9 mouse cellular contexts compared by ENCODE assay signal in genomic region chr9:45221567-45221966, GRCm38 (mm10). TPM values are rescaled to one million over a fixed set of nuclear protein-coding genes. Genes with fewer than 3 reads are reported as not detected.
DNase-seq lines count a peak whose midpoint lies in the region; ATAC-seq and TF ChIP-seq lines count a peak whose summit lies in the region.
"Had no signal": no experiment of that assay in that cellular context is flagged by ENCODE, and none has a peak within 500 bp of the region (broad histone marks: within the 10 kb centered on the region; RNA-seq: fewer than 3 reads in every experiment).

No protein-coding gene starts in this region.

- TF ChIP-seq EP300 in liver, embryonic 14.5 days (IDR thresholded peaks at IDR 0.05; ENCODE audit: low read depth) = no peak

- H3K4me2 ChIP-seq in kidney, postnatal 0 days (ENCODE audit: low read length) = no peak overlapping the region
- no peak overlapping the region for H3K4me2 ChIP-seq in liver, embryonic 14.5 days (ENCODE audit: low read depth)
- H3K4me2 ChIP-seq: heart, embryonic 15.5 days had no signal

- no peak overlapping the region for H3K27ac ChIP-seq in kidney, postnatal 0 days
- H3K27ac ChIP-seq in liver, embryonic 14.5 days = no peak overlapping the region
- H3K27ac ChIP-seq: heart, embryonic 15.5 days had no signal

- no peak; the same call in 1 of the 2 replicates for ATAC-seq in kidney, postnatal 0 days (replicated peaks; ENCODE audit: low FRiP score, low read depth)
- ATAC-seq in liver, embryonic 14.5 days (ENCODE audit: insufficient read depth) = no peak

- H3K9me3 ChIP-seq in kidney, postnatal 0 days (replicated peaks; ENCODE audit: low read length) = no peaks in the 10 kb centered on the region
- no peaks in the 10 kb centered on the region for H3K9me3 ChIP-seq in liver, embryonic 14.5 days (ENCODE audit: control insufficient read depth, low read length)
- H3K9me3 ChIP-seq: heart, embryonic 15.5 days had no signal

- H3K9ac ChIP-seq in kidney, postnatal 0 days (ENCODE audit: low read depth, low read length) = no peak overlapping the region
- no peak overlapping the region for H3K9ac ChIP-seq in liver, embryonic 14.5 days (replicated peaks)
- H3K9ac ChIP-seq: heart, embryonic 15.5 days had no signal

- no peak overlapping the region for H3K4me3 ChIP-seq in kidney, postnatal 0 days (replicated peaks; ENCODE audit: low read depth, low read length)
- no peak overlapping the region for H3K4me3 ChIP-seq in liver, embryonic 14.5 days (ENCODE audit: insufficient read depth in 1 of 2, low read depth in 2 of 2, low read length in 2 of 2)
- H3K4me3 ChIP-seq: heart, embryonic 15.5 days had no signal

- WGBS in kidney, postnatal 0 days = 15% methylated on average over 6 of the region's 6 CpGs
- 13% methylated on average over 6 of the region's 6 CpGs for WGBS in liver, embryonic 14.5 days (ENCODE audit: insufficient replicate concordance)

- no peaks in the 10 kb centered on the region for H3K36me3 ChIP-seq in kidney, postnatal 0 days (ENCODE audit: insufficient read depth, low read length)
- H3K36me3 ChIP-seq in liver, embryonic 14.5 days (replicated peaks; ENCODE audit: control insufficient read depth, insufficient read depth, low read depth) = no peaks in the 10 kb centered on the region
- H3K36me3 ChIP-seq: heart, embryonic 15.5 days had no signal

- H3K27me3 ChIP-seq in kidney, postnatal 0 days (ENCODE audit: insufficient read depth, low read length) = no peaks in the 10 kb centered on the region
- no peaks in the 10 kb centered on the region for H3K27me3 ChIP-seq in liver, embryonic 14.5 days (ENCODE audit: control insufficient read depth, insufficient read depth, low read length)

- peak; percentile 85 for DNase-seq in A20 (ENCODE audit: low read depth, low spot score)
- DNase-seq in T-cell, adult 2 months (ENCODE audit: low spot score) = peak; percentile 85
- peak; percentile 97 to 99 for DNase-seq in cerebellum, postnatal 14 days
- DNase-seq in gastrocnemius, postnatal 36 days = peak; percentile 77 to 85
- peak; percentile 90 for DNase-seq in kidney, postnatal 0 days (ENCODE audit: low spot score)
- DNase-seq in liver, embryonic 14.5 days (ENCODE audit: low read depth in 3 of 3, low spot score in 3 of 3) = peak; percentile 42 to 46 (median 44)
- DNase-seq in retina, postnatal 1 day = peak; percentile 87
- peak; percentile 96 for DNase-seq in thymus, postnatal 25 days

- TF ChIP-seq CTCF in kidney, postnatal 0 days (IDR thresholded peaks at IDR 0.05; ENCODE audit: low read depth) = peak; percentile 99
- peak; percentile 90 for TF ChIP-seq CTCF in liver, embryonic 14.5 days (IDR thresholded peaks at IDR 0.05; ENCODE audit: low read depth)

- intact Hi-C loops in gastrocnemius, postnatal 36 days (cut with DNase I) = loop anchor here (5.0 kb wide), 2 partner anchors 166 to 186 kb away; no protein-coding TSS in a partner anchor

- H3K4me1 ChIP-seq in kidney, postnatal 0 days (replicated peaks; ENCODE audit: insufficient read depth, low read length) = no peaks in the 10 kb centered on the region
- H3K4me1 ChIP-seq in liver, embryonic 14.5 days (replicated peaks; ENCODE audit: control insufficient read depth in 2 of 2, insufficient read depth in 2 of 2, low read length in 1 of 2) = 0 out of 4 replicates have a peak, but pooled peaks cover 0 to 2% of the 10 kb centered on the region in 2 experiments
- H3K4me1 ChIP-seq: heart, embryonic 15.5 days had no signal

RNA-seq across cellular contexts. Expression of gene Tmprss4, which starts 17.7 kb away (rescaled TPM):
- not detected for total RNA-seq in gastrocnemius, postnatal 36 days (2021)
- 0.36 and 0.46 TPM in 2 replicates for polyA plus RNA-seq in kidney, postnatal 0 days (2015; fragmentation: Nextera tagmentation; extraction: Ambion mirVana)
- polyA plus RNA-seq in liver, embryonic 14.5 days (2012; rRNA removed) = 0.06 and 0.12 TPM in 2 replicates
- 0.05 TPM in 1 of 2 replicates, not detected in the other for polyA plus RNA-seq in liver, embryonic 14.5 days (2014; fragmentation: Nextera tagmentation; extraction: Ambion mirVana)

RNA-seq across cellular contexts. Expression of gene BC049352, which starts 39.8 kb away (rescaled TPM):
- 1 to 10 TPM in 1 of 2 experiments, under 1 TPM in 1; 0.92 to 1.7 TPM for total RNA-seq in gastrocnemius, postnatal 36 days (2021)
- polyA plus RNA-seq in kidney, postnatal 0 days (2015; fragmentation: Nextera tagmentation; extraction: Ambion mirVana) = 0.08 TPM in 1 of 2 replicates, not detected in the other
- 0.04 TPM in 1 of 2 replicates, not detected in the other for polyA plus RNA-seq in liver, embryonic 14.5 days (2012; rRNA removed)
- 0.11 TPM in 1 of 2 replicates, not detected in the other for polyA plus RNA-seq in liver, embryonic 14.5 days (2014; fragmentation: Nextera tagmentation; extraction: Ambion mirVana)
- polyA plus RNA-seq: heart, embryonic 15.5 days had no signal

RNA-seq across cellular contexts. Expression of gene Il10ra, which starts 47.4 kb away (rescaled TPM):
- under 1 TPM; 0.28 to 0.62 TPM for total RNA-seq in gastrocnemius, postnatal 36 days (2021)
- 0.70 and 1.1 TPM in 2 replicates for polyA plus RNA-seq in kidney, postnatal 0 days (2015; fragmentation: Nextera tagmentation; extraction: Ambion mirVana)
- 1.2 and 1.4 TPM in 2 replicates for polyA plus RNA-seq in liver, embryonic 14.5 days (2012; rRNA removed)
- 1.2 and 1.3 TPM in 2 replicates for polyA plus RNA-seq in liver, embryonic 14.5 days (2014; fragmentation: Nextera tagmentation; extraction: Ambion mirVana)

Comparison
In these comparisons a context has a peak if more than half of its experiments do, and no peak if none do; other contexts are left out.
1. DNase-seq: peak in every context shown above with its lines; median percentile 98 in cerebellum, postnatal 14 days; 96 in thymus, postnatal 25 days; 90 in kidney, postnatal 0 days; 87 in retina, postnatal 1 day; 85 in A20; 85 in T-cell, adult 2 months; 81 in gastrocnemius, postnatal 36 days; 44 in liver, embryonic 14.5 days.